Mouse (Mus musculus) testis, adult 10 weeks (tissue): ENCODE results near the gene Aptx. TPM values are rescaled to one million over a fixed set of nuclear protein-coding genes. Genes with fewer than 3 reads are reported as not detected.

Experiments
- polyA plus RNA-seq: library from polyadenylated mRNA; stranded (reverse); fragments of 350-450 nt; fragmentation: Illumina TruSeq; extraction: RNeasy Lipid Tissue Mini Kit (QIAGEN cat#74804); gene quantifications from one replicate; pipeline ENCODE4 v1.2.3, GENCODE M21; 2014; ENCODE audit warnings: low read depth, low replicate concordance

The Aptx gene
- polyA plus RNA-seq, result 59.7 TPM

GRCm38 (mm10) chr4:40702797-40703709 is at the start of gene Aptx:
Gene Aptx, minus strand, starts transcription at chr4:40703194.

DNA sequence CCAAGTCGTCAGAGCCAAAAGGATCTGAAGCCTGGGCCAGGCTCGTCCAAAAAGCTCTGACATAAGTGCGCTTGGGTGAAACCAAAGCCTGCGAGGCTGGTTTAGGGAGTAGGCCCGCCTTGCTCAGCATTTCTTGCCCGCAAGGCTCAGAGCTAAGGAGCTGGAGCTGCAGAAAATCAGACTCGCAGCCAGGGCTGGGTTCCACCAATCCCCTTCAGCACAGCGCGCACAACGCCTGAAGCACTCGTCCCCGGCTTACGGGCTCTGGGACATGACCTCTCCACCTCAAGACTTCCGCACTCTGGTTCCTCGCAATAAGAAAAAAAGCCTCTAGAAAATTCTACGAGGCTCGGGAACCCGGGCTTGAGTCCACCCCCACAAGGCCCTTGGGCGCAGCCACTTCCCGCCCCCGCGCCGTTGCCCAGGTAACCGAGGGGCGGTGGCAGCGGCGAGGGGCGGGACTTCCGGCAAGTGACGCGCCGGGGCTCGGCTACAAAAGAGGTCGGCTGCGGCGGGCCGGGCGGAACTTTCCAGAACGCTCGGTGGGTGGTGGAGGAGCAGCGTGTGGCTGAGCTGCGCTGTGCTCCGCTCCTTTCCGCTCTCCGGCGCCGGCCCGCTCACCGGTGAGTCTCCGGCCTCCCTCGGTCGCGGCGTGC is 19.1 kb upstream of the Aptx start, which contains the start of gene Dnaja1:
Gene Dnaja1 (plus strand): TSS at position 140 of the 656 bp plus-strand sequence.

Other genes with a start within 250 kb of the Aptx start
- gene Tmem215, start 231.0 kb downstream of the Aptx start, polyA plus RNA-seq, result 0.08 TPM
- 631 TPM for gene Dnaja1, start 19.0 kb upstream of the Aptx start, polyA plus RNA-seq
- 125 TPM for gene Smu1, start 54.7 kb upstream of the Aptx start, polyA plus RNA-seq
- gene B4galt1, start 150.8 kb upstream of the Aptx start, polyA plus RNA-seq, result 14.4 TPM
- gene Spink4, start 216.9 kb upstream of the Aptx start, polyA plus RNA-seq, result not detected
- 901 TPM for gene Bag1, start 245.1 kb upstream of the Aptx start, polyA plus RNA-seq
- 65.7 TPM for gene Chmp5, start 245.2 kb upstream of the Aptx start, polyA plus RNA-seq